ENCODE assay signal across 8 mouse cellular contexts in the genomic region with DNA sequence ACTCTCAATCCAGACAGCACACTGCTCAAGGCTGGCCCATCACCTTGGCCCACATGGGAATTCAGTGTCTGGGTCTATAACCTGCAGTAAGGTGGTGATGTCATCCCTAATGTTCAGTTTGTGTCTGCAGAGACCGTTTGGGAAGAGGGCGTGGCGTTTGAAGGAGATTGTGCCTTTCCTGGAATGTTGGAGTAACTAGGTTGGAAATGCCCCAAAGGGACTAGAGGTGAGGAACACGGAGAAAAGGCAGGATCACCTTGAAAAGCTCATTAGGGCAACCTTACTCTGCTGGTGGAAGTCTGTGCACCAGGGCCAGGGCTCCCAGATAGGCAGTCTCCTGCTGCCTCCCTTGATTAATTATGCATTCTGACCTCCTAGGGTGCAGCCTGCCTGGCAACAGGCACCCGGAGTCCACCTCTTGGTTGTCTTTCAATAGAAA.
DNase-seq lines count a peak whose midpoint lies in the region; ATAC-seq and TF ChIP-seq lines count a peak whose summit lies in the region.

No protein-coding gene starts in this region.

- TF ChIP-seq POLR2A in myocyte (IDR thresholded peaks at IDR 0.05; ENCODE audit: insufficient read length, low read depth), result no peak

- H3K4me2 ChIP-seq in forebrain, embryonic 15.5 days (replicated peaks), result peak overlapping the region; percentile 44
- H3K4me2 ChIP-seq in intestine, postnatal 0 days (replicated peaks; ENCODE audit: low read depth), result no peak overlapping the region
- H3K4me2 ChIP-seq in myocyte (ENCODE audit: low read depth), result peak overlapping the region; percentile 61

- H3K9me3 ChIP-seq in E14TG2a.4 (ENCODE audit: low read length), result no peaks in the 10 kb centered on the region
- H3K9me3 ChIP-seq in forebrain, embryonic 15.5 days, result no peaks in the 10 kb centered on the region
- no peaks in the 10 kb centered on the region for H3K9me3 ChIP-seq in intestine, postnatal 0 days (ENCODE audit: control insufficient read depth)

- H3K36me3 ChIP-seq in E14TG2a.4 (ENCODE audit: insufficient read depth, low read length) (no peaks in the 10 kb centered on the region), myocyte (ENCODE audit: control insufficient read depth, insufficient read depth) (no peaks in the 10 kb centered on the region)
- no peaks in the 10 kb centered on the region for H3K36me3 ChIP-seq in forebrain, embryonic 15.5 days
- H3K36me3 ChIP-seq in intestine, postnatal 0 days (ENCODE audit: control insufficient read depth, insufficient read depth), result no peaks in the 10 kb centered on the region

- TF ChIP-seq CTCF in E14TG2a.4 (conservative IDR thresholded peaks at IDR 0.05; ENCODE audit: low read length), result no peak
- no peak for TF ChIP-seq CTCF in intestine, postnatal 0 days (IDR thresholded peaks at IDR 0.05; ENCODE audit: low read depth)

- peak overlapping the region; percentile 4; the same call in 1 of the 2 replicates for H3K9ac ChIP-seq in forebrain, embryonic 15.5 days (replicated peaks)
- no peak overlapping the region for H3K9ac ChIP-seq in intestine, postnatal 0 days (ENCODE audit: low read depth, low read length)

- H3K27me3 ChIP-seq in E14TG2a.4 (ENCODE audit: insufficient read depth, low read length), result no peaks in the 10 kb centered on the region
- H3K27me3 ChIP-seq in forebrain, embryonic 15.5 days, result no peaks in the 10 kb centered on the region
- H3K27me3 ChIP-seq in intestine, postnatal 0 days (replicated peaks; ENCODE audit: control insufficient read depth, insufficient read depth, low read length), result no peaks in the 10 kb centered on the region
- H3K27me3 ChIP-seq in myocyte (ENCODE audit: control insufficient read depth, insufficient read depth, insufficient read length), result no peaks in the 10 kb centered on the region

- ATAC-seq in forebrain, embryonic 15.5 days (replicated peaks), result peak; percentile 79
- ATAC-seq in intestine, postnatal 0 days, result peak; percentile 28; the same call in 1 of the 2 replicates

- peak overlapping the region; percentile 49 for H3K4me3 ChIP-seq in E14TG2a.4 (replicated peaks; ENCODE audit: low read length)
- H3K4me3 ChIP-seq in forebrain, embryonic 15.5 days, result peak overlapping the region; percentile 17; the same call in 1 of the 2 replicates
- H3K4me3 ChIP-seq in intestine, postnatal 0 days (ENCODE audit: low read depth, low read length), result no peak overlapping the region
- no peak overlapping the region for H3K4me3 ChIP-seq in myocyte

- DNase-seq in brain, adult 2 months (ENCODE audit: low read depth, low spot score), result peak; percentile 91
- no peak for DNase-seq in spleen, adult 18-20 months
- DNase-seq in urinary bladder, postnatal 10 days (ENCODE audit: low spot score), result no peak
- no peak for DNase-seq in spleen, postnatal 14 days (ENCODE audit: low spot score in 2 of 2)

- WGBS in forebrain, embryonic 15.5 days, result 12% methylated on average over 5 of the region's 5 CpGs
- 25% methylated on average over 5 of the region's 5 CpGs for WGBS in intestine, postnatal 0 days

- H3K27ac ChIP-seq in forebrain, embryonic 15.5 days (replicated peaks), result peak overlapping the region; percentile 78
- no peak overlapping the region for H3K27ac ChIP-seq in intestine, postnatal 0 days (ENCODE audit: low read depth, low read length)

- peaks cover 54% of the 10 kb centered on the region for H3K4me1 ChIP-seq in E14TG2a.4 (replicated peaks; ENCODE audit: low read depth, low read length)
- H3K4me1 ChIP-seq in forebrain, embryonic 15.5 days, result peaks cover 31% of the 10 kb centered on the region
- H3K4me1 ChIP-seq in intestine, postnatal 0 days (replicated peaks; ENCODE audit: control insufficient read depth, insufficient read depth, low read length), result no peaks in the 10 kb centered on the region

- no peaks in the 10 kb centered on the region for H3K79me2 ChIP-seq in myocyte (ENCODE audit: control insufficient read depth, insufficient read depth)

- H3ac ChIP-seq in myocyte (ENCODE audit: control insufficient read depth, insufficient read length), result no peak overlapping the region

TF ChIP-seq in myocyte, 11 proteins besides CTCF, POLR2A, EP300 and RAD21:
- no peak for TF ChIP-seq E2F4 (IDR thresholded peaks at IDR 0.05; ENCODE audit: insufficient read depth)
- no peak for TF ChIP-seq REST (IDR thresholded peaks at IDR 0.05; ENCODE audit: insufficient read depth, insufficient read length)

Comparison
In these comparisons a context has a peak if more than half of its experiments do, and no peak if none do; other contexts are left out.
1. H3K4me3 ChIP-seq: peak in E14TG2a.4 (single experiment) and forebrain, embryonic 15.5 days (single experiment); none in intestine, postnatal 0 days (single experiment) and myocyte (single experiment).